Mouse (Mus musculus): ENCODE results near the gene Usp43. TPM values are rescaled to one million over a fixed set of nuclear protein-coding genes. Genes with fewer than 3 reads are reported as not detected.

The Usp43 gene
- polyA plus RNA-seq, 1 experiment, result 3.9 TPM

DNA sequence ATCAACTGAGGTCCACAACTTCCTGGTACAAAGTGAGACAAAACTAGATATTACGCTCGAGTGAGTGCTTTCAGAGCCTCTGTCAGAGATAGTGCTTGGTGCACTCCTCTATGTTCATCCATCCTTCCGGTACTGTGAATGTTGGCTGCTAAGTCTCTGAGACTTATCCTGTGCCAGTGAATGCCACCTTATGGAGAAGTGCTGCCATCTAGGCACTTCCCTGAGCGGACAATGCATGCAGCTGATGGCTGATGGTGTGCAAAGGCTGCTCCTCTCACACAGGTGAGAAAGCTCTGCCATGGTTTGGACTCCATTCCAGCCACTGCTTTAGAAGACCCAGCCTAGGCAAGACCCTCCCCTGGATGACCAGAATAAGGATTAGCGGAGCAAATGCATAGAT lies 113.9 kb downstream of the Usp43 start:
- no peak for DNase-seq (ENCODE audit: low spot score)

DNA sequence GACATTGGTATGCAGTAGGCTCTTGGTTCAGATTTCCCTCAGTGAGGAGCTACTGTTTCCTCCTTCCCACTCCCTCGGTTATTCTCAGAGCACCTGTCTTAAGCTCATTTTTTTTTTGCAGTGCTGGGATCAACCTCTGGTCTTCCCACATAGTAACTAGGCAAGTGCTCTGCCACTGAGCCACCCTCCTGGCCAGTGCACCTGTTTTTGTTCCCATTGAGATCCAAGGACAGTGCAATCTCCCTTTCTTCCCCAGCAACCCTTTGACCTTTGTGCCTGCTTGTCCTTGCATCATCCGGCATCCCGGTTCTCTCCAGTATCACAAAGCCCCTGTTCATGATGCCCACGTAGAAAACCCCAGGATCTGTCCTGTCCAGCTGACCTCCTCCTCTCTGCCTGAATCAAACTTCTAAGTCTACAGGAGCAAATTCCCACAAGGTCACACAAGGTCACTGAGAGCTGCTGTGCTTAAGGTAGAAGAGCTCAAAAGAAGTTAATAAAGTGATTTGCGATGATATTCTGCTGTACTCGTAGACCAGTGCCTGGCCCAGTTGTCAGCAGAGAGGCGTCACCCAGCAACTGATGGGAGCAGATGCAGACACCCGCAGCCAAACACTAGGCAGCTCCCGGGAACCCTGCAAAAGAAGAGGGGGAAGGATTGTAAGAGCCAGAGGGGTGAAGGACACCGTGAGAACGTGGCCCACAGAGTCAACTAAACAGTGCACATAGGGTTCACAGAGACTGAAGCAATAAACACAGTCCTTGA lies 114.9 kb downstream of the Usp43 start:
- DNase-seq (ENCODE audit: low spot score), result no peak

DNA sequence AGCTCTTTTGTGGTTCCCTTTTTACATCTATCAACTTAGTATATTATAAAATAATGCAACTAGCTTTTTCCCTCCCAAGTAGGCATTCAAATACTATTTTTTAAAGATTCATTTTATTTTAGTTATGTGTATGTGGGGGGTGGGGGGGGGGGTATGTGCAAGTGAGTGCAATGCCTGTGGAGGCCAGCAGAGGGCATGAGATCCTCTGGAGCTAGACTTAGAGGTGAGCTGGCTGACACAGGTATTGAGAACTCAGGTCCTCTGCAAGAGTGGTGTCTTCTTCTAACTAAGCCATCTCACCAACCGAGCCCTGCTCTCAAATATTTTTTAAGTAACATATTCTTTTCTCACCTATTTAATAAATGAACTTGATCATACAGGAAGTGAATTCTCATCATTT lies 116.4 kb downstream of the Usp43 start:
- DNase-seq (ENCODE audit: low spot score), result no peak

Other genes with a start within 250 kb of the Usp43 start
- gene Rcvrn, start 226.8 kb downstream of the Usp43 start, polyA plus RNA-seq (2012; rRNA removed), result 0.06 and 0.18 TPM in 2 replicates
- 6.7 and 8.0 TPM in 2 replicates for gene Glp2r, start 151.0 kb downstream of the Usp43 start, polyA plus RNA-seq (2012; rRNA removed)
- 0.08 and 0.12 TPM in 2 replicates for gene Gsg1l2, start 147.5 kb downstream of the Usp43 start, polyA plus RNA-seq (2012; rRNA removed)
- gene Dhrs7c, start 124.0 kb downstream of the Usp43 start, polyA plus RNA-seq (2012; rRNA removed), result 0.94 and 1.2 TPM in 2 replicates
- 0.27 and 0.44 TPM in 2 replicates for gene Cfap52, start 43.5 kb upstream of the Usp43 start, polyA plus RNA-seq (2012; rRNA removed)
- 41.6 and 43.6 TPM in 2 replicates for gene Stx8, start 44.0 kb upstream of the Usp43 start, polyA plus RNA-seq (2012; rRNA removed)